Mouse (Mus musculus) C2C12 (cell line): ENCODE results near the gene Mapt. TPM values are rescaled to one million over a fixed set of nuclear protein-coding genes. Genes with fewer than 3 reads are reported as not detected.

Experiments used
- H3K27me3 ChIP-seq: one replicate; pipeline ENCODE4 v1.6.1; 2011; ENCODE audit not compliant: control insufficient read depth, insufficient read depth, insufficient read length
- H3K36me3 ChIP-seq: one replicate; pipeline ENCODE4 v1.6.1; 2011; ENCODE audit not compliant: control insufficient read depth, insufficient read depth
- H3K4me3 ChIP-seq: one replicate; pipeline ENCODE4 v1.5.1; 2011; ENCODE audit warnings: mild to moderate bottlenecking, control low read depth; ENCODE audit not compliant: poor library complexity, insufficient read depth, severe bottlenecking
- H3K79me2 ChIP-seq: one replicate; pipeline ENCODE4 v1.6.1; 2011; ENCODE audit not compliant: control insufficient read depth, insufficient read depth
- H3K79me3 ChIP-seq: one replicate; pipeline ENCODE4 v1.6.1; 2011; ENCODE audit warnings: low read depth, control low read depth
- H3ac ChIP-seq: one replicate; pipeline ENCODE3; 2011; ENCODE audit warnings: low read depth; ENCODE audit not compliant: control insufficient read depth, insufficient read length
- CEBPB ChIP-seq: IDR thresholded peaks from one replicate; pipeline ENCODE4 v1.6.1; 2011; ENCODE audit warnings: low read depth, mild to moderate bottlenecking, control low read depth, moderate library complexity
- CTCF ChIP-seq: IDR thresholded peaks from one replicate; pipeline ENCODE4 v1.5.1; 2011; ENCODE audit not compliant: control insufficient read depth, insufficient read depth, insufficient read length
- FOSL1 ChIP-seq: IDR thresholded peaks from one replicate; pipeline ENCODE4 v1.8.0; 2011; ENCODE audit warnings: mild to moderate bottlenecking, low read length; ENCODE audit not compliant: poor library complexity, insufficient read depth, severe bottlenecking
- MAX ChIP-seq: IDR thresholded peaks from one replicate; pipeline ENCODE4 v1.6.1; 2011; ENCODE audit warnings: mild to moderate bottlenecking, control low read depth
- MYOD1 ChIP-seq: IDR thresholded peaks from one replicate; pipeline ENCODE4 v1.6.1; 2011; ENCODE audit warnings: low read depth; ENCODE audit not compliant: control insufficient read depth, insufficient read length
- MYOG ChIP-seq: IDR thresholded peaks from one replicate; pipeline ENCODE4 v1.6.1; 2011; ENCODE audit not compliant: control insufficient read depth, insufficient read length; ENCODE audit errors: extremely low read depth
- USF1 ChIP-seq: IDR thresholded peaks from one replicate; pipeline ENCODE4 v1.6.1; 2011; ENCODE audit warnings: low read depth, mild to moderate bottlenecking, control low read depth, moderate library complexity
- polyA plus RNA-seq: library from polyadenylated mRNA; unstranded; fragments of >200 nt; fragmentation: generic; extraction: Trizol; gene quantifications from one replicate; pipeline ENCODE4 v1.2.1, GENCODE M21; 2012; ENCODE audit warnings: missing spikeins

Gene Mapt
- polyA plus RNA-seq, 1 experiment, result 2.6 TPM

- Histone ChIP-seq H3ac (no peak overlapping the region), H3K27me3 (no peaks in the 10 kb centered on the region)
- TF ChIP-seq MYOD1 (no peak), CEBPB (no peak), USF1 (no peak), FOSL1 (no peak), MAX (no peak), MYOG (no peak), CTCF (no peak)
Measured at GRCm38 (mm10) chr11:104229391-104229790, 1.8 kb upstream of the Mapt start.

GRCm38 (mm10) chr11:104230066-104230778 is 968 bp upstream of the Mapt start:
- no peak overlapping the region for H3K4me3 ChIP-seq
- no peaks in the 10 kb centered on the region for H3K27me3 ChIP-seq
- H3ac ChIP-seq, result no peak overlapping the region

More at GRCm38 (mm10) chr11:104229391-104229790, 1.8 kb upstream of the Mapt start:
- Histone ChIP-seq H3K79me3 (no peaks in the 10 kb centered on the region), H3K36me3 (no peaks in the 10 kb centered on the region), H3K4me3 (no peak overlapping the region), H3K79me2 (no peaks in the 10 kb centered on the region)

GRCm38 (mm10) chr11:104232141-104233061 is 1.2 kb downstream of the Mapt start:
- TF ChIP-seq CTCF (no peak), MYOG (no peak), CEBPB (no peak), MAX (no peak), USF1 (no peak), MYOD1 (no peak), FOSL1 (no peak)
- Histone ChIP-seq H3K79me2 (no peaks in the 10 kb centered on the region), H3ac (no peak overlapping the region), H3K36me3 (no peaks in the 10 kb centered on the region), H3K79me3 (no peaks in the 10 kb centered on the region), H3K27me3 (no peaks in the 10 kb centered on the region), H3K4me3 (peak overlapping the region; percentile 46)

More at GRCm38 (mm10) chr11:104230066-104230778, 968 bp upstream of the Mapt start:
- no peak for TF ChIP-seq MAX
- TF ChIP-seq CEBPB, result no peak
- no peak for TF ChIP-seq MYOG
- no peaks in the 10 kb centered on the region for H3K79me2 ChIP-seq
- no peaks in the 10 kb centered on the region for H3K36me3 ChIP-seq
- no peaks in the 10 kb centered on the region for H3K79me3 ChIP-seq

GRCm38 (mm10) chr11:104233101-104233500 is 1.9 kb downstream of the Mapt start:
- Histone ChIP-seq H3K27me3 (no peaks in the 10 kb centered on the region), H3K79me3 (no peaks in the 10 kb centered on the region), H3K4me3 (no peak overlapping the region), H3ac (no peak overlapping the region), H3K79me2 (no peaks in the 10 kb centered on the region), H3K36me3 (no peaks in the 10 kb centered on the region)
- TF ChIP-seq MYOG (no peak), MYOD1 (no peak), FOSL1 (no peak), CEBPB (no peak), MAX (no peak), USF1 (no peak), CTCF (no peak)

- Histone ChIP-seq H3K36me3 (no peaks in the 10 kb centered on the region), H3K4me3 (no peak overlapping the region), H3ac (no peak overlapping the region), H3K79me2 (no peaks in the 10 kb centered on the region), H3K27me3 (no peaks in the 10 kb centered on the region), H3K79me3 (no peaks in the 10 kb centered on the region)
- TF ChIP-seq MYOD1, result no peak
- no peak for TF ChIP-seq CTCF
- no peak for TF ChIP-seq USF1
- TF ChIP-seq CEBPB, result no peak
- TF ChIP-seq FOSL1, result no peak
- no peak for TF ChIP-seq MAX
- no peak for TF ChIP-seq MYOG
Measured at GRCm38 (mm10) chr11:104233574-104234206, 2.5 kb downstream of the Mapt start.
